Mouse (Mus musculus) left cerebral cortex, postnatal 36 days (tissue): ENCODE measurements around the gene H2-DMb2. TPM values are rescaled to one million over a fixed set of nuclear protein-coding genes. Genes with fewer than 3 reads are reported as not detected.
"Not testable (repeated sequence)": the region's sequence is repeated elsewhere in the genome, so short reads cannot be mapped to it uniquely, and the experiment has no call there.

Experiments
- DNase-seq, 2 experiments: peaks; one replicate each; pipeline ENCODE4 v3.0.0; 2021 to 2022; ENCODE audit warnings: low spot score in 2 of 2, mixed read lengths in 1 of 2
- intact Hi-C: fragments of 180-260 bp; cut with DNase I; formaldehyde crosslinking; loops from one replicate; pipeline ENCODE4 v1.15.1; 2025
- total RNA-seq, 2 experiments: library from RNA; stranded (reverse); gene quantifications; 2 replicates each; pipeline ENCODE4 v1.2.3; 2021

H2-DMb2 gene
- total RNA-seq, 2 experiments from 2014 or later = 0.59 to 0.93 TPM

GRCm38 (mm10) chr17:34130073-34130947, 12.8 kb upstream of the H2-DMb2 start:
- no peak for DNase-seq
- intact Hi-C loops = loop anchor here (5.0 kb wide), 1 partner anchor 37 kb away; no protein-coding TSS in a partner anchor

- intact Hi-C loops = loop anchor here (5.0 kb wide), 1 partner anchor 35 kb away; no protein-coding TSS in a partner anchor
- DNase-seq = no peak
Observed at GRCm38 (mm10) chr17:34131911-34132310, 11.2 kb upstream of the H2-DMb2 start.

DNA sequence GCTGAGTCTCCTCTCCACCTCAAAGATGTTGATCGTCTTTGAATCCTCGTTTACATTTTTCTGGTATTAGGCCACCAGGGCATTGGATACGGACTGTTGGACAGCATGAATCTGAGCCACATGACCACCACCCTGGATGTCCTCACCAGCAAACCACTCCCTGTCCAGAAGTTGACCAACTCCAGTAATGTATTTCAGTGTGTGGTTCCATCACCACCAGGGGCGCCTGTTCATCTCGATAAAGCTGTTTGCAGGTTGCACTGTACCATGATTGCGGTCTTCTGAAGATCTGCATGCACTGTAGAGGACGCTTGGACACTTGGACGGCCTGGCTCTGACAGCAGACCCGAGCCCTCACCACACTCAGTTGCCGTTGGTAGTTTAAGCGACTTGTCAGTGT, 9.8 kb upstream of the H2-DMb2 start:
- intact Hi-C loops = loop anchor here (5.0 kb wide), 1 partner anchor 34 kb away; no protein-coding TSS in a partner anchor
- DNase-seq = no peak

DNA sequence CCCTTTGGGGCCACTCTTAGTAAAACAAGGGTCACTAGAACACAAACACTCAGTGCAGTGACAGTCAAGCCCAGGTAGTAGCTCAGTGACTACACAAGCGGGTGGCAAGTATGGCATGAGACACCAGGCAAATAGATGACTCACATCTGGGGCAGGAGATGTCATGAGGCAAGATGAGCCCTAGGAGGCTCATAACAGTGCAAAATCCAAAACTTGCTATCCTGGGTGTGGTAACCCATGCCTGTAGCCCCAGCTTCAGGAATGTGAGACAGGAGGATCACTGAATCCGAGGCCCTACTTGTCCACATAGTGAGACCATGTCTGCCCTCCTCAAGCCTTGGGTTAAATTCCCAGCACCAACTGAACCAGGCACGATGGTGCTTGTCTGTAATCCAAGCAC, 8.7 kb upstream of the H2-DMb2 start:
- intact Hi-C loops = loop anchor here (2.0 to 5.0 kb wide), 2 partner anchors 16 to 33 kb away; partner anchors contain the start of gene H2-DMa
- no peak for DNase-seq

DNA sequence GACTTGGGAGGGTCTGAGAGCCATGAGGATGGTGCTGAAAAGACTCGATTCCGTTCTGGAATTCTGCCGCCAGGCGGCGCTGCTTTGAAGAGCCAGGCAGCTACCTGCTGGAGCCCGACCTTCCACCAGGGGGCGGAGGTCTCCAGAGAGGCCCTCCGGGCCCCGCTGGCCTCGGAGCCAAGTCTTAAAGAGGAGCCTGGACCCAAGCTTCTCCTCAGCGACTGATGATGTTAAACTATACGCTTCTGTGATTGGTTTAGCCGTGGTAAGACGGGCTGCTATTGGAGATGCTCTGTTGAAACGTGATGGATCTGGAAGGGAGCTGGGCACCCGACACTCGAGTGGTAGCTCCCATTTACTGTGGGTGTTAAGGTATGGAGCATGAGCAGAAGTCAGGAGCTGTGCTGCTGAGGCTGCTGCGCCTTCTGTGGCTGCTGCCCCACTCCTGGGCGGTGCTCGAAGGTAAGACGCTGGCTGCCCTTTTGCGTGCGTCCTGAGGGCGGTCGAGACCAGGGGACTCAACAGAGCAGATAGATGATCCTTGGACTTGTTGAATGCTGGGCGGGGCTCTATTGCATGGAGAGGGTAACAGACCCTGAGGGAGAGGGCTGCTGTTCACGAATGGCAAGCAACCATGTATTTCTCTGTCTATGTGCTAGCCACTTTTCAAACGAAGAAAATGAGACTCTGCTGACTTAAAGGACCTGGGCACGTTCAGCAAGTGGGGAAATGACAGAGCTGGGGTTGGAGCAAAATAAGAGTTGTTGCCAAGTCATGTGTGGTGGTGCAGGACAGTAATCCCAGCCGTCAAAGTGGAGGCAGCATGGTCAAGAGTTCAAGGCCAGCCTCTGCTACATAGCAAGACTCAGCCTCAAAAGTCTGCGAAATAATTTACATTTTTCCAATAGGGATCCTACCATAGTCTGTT, 7.5 kb upstream of the H2-DMb2 start:
- intact Hi-C loops = loop anchor here (2.0 kb wide), 1 partner anchor 17 kb away; the partner anchor contains the start of gene H2-DMa

DNA sequence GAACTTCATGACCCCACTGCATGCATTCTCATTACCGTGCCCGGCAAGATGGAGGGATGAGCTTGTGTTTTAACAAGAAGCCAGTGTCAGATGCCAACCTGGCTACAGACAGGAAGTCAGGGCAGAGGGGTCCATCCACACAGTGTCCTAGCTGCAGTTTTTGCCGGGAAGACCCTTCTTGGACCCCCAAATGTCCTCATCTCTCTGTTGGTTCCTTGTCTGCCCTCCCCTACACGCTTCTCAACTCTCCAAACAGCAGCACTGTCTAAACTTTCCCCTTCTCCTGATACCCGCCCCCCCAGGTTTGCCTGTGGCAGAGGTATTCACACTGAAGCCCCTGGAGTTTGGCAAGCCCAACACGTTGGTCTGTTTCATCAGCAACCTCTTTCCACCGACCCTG, 5.5 kb upstream of the H2-DMb2 start:
- no peak for DNase-seq
- intact Hi-C loops = no loop called here

More for the DNA sequence above, 7.5 kb upstream of the H2-DMb2 start:
- DNase-seq = peak; percentile 97 to 98

- DNase-seq = no peak
- intact Hi-C loops = no loop called here
Observed at GRCm38 (mm10) chr17:34138655-34139054, 4.5 kb upstream of the H2-DMb2 start.

- no peak for DNase-seq
- intact Hi-C loops = no loop called here
Observed at GRCm38 (mm10) chr17:34139416-34139815, 3.7 kb upstream of the H2-DMb2 start.

DNA sequence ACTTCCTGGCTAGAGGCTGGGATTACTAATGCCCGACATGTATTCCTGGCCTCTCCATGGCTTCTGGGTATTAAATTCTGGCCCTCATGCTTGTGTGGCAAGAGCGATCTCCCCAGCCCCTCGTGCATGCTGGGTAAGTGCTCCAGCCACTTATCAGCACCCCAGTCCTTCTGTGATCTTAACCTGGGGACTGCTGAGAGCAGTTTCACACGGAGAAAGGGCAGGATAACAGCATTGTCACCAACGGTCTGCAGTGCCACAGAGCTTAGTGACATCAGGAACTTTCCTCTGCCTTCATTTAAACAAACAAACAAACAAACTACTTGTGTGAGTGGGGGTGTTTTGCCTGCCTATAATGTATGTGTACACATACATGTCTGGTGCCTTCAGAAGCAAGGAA, 2.9 kb upstream of the H2-DMb2 start:
- intact Hi-C loops = no loop called here
- DNase-seq = no peak

- intact Hi-C loops = no loop called here
- DNase-seq = peak in 1 of 2 experiments; percentile 45
Observed at GRCm38 (mm10) chr17:34141448-34141847, 1.7 kb upstream of the H2-DMb2 start.

GRCm38 (mm10) chr17:34142456-34143010, 574 bp upstream of the H2-DMb2 start:
- intact Hi-C loops = no loop called here
- DNase-seq = no peak

GRCm38 (mm10) chr17:34143461-34143860, 354 bp downstream of the H2-DMb2 start:
- DNase-seq = no peak
- intact Hi-C loops = no loop called here

- intact Hi-C loops = not testable (repeated sequence)
Observed at GRCm38 (mm10) chr17:34144221-34144620, 1.1 kb downstream of the H2-DMb2 start.

GRCm38 (mm10) chr17:34144960-34145371, 1.9 kb downstream of the H2-DMb2 start:
- intact Hi-C loops = no loop called here
- DNase-seq = no peak

More at GRCm38 (mm10) chr17:34144221-34144620, 1.1 kb downstream of the H2-DMb2 start:
- DNase-seq = not testable (repeated sequence)

GRCm38 (mm10) chr17:34152923-34153322, 9.8 kb downstream of the H2-DMb2 start, which contains the start of gene H2-DMb1:
TSS of gene H2-DMb1 (plus strand) at chr17:34153072.
- intact Hi-C loops = no loop called here
- no peak for DNase-seq

- intact Hi-C loops = no loop called here
- no peak for DNase-seq
Observed at GRCm38 (mm10) chr17:34155534-34155933, 12.4 kb downstream of the H2-DMb2 start.

- DNase-seq = no peak
Observed at GRCm38 (mm10) chr17:34164202-34164895, 21.2 kb downstream of the H2-DMb2 start.

GRCm38 (mm10) chr17:34165033-34165730, 22.1 kb downstream of the H2-DMb2 start:
- intact Hi-C loops = loop anchor here (5.0 kb wide), 3 partner anchors 33 to 88 kb away; no protein-coding TSS in a partner anchor
- no peak for DNase-seq

More at GRCm38 (mm10) chr17:34164202-34164895, 21.2 kb downstream of the H2-DMb2 start:
- intact Hi-C loops = no loop called here
